Mouse (Mus musculus): ENCODE results near the gene Ddx54. TPM values are rescaled to one million over a fixed set of nuclear protein-coding genes. Genes with fewer than 3 reads are reported as not detected.

The Ddx54 gene
- polyA plus RNA-seq, 1 experiment from 2014 or later = 22.9 TPM

DNA sequence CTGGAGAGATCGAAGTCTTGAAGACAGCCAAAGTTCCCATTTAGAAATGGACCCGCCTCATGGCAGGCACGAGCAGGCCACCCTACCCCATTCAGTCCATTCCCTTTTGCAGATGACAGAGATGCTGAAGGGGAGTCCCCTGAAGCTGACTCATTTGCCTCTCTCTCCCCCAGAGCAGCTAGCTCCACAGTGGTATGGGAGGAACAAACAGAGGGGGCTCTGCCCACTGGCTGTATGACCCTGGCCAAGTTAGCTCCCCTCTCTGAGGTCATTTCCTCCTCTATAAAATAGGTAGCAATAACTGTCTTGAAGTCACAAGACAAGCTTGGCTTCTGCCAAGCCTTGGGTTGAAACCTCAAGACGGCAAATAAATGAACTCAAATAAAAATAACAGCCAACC lies 29.0 kb upstream of the Ddx54 start:
- peaks cover 85% of the 10 kb centered on the region for H3K4me1 ChIP-seq (replicated peaks)
- no peaks in the 10 kb centered on the region for H3K27me3 ChIP-seq
- 88% methylated on average over 4 of the region's 4 CpGs for WGBS (ENCODE audit: insufficient replicate concordance)
- DNase-seq (no peak), ATAC-seq (ENCODE audit: low read depth) (no peak)
- 0 out of 2 replicates have a peak overlapping the region, but pooled peaks have one; percentile 13 for H3K9ac ChIP-seq
- no peak overlapping the region for H3K4me2 ChIP-seq
- no peaks in the 10 kb centered on the region for H3K9me3 ChIP-seq (replicated peaks)
- H3K27ac ChIP-seq = peak overlapping the region; percentile 53
- no peak overlapping the region for H3K4me3 ChIP-seq (replicated peaks)
- peaks cover 65% of the 10 kb centered on the region for H3K36me3 ChIP-seq

DNA sequence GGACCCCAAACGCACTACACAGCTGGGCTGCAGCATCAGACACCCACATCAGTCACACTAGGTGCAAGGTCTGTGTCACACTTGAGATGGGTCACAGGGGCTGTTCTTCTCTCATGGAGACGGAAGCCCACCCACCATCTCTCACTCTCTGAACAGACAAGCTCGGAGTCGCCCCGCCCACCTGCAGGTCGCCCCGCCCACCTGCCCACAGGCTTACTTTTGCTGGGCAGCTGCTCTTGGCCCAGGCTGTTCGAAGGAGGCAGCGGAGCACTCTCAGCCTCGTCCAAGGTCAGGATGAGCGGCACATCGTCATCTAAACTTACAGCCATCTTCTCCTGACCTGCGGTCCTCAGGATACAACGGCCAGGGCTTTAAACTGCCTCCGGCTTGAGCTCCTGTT lies 27.6 kb upstream of the Ddx54 start:
- peaks cover 56% of the 10 kb centered on the region for H3K36me3 ChIP-seq
- no peaks in the 10 kb centered on the region for H3K27me3 ChIP-seq
- H3K27ac ChIP-seq = peak overlapping the region; percentile 66
- H3K4me1 ChIP-seq (replicated peaks) = peaks cover 82% of the 10 kb centered on the region
- peak overlapping the region; percentile 28 for H3K4me2 ChIP-seq
- no peak overlapping the region for H3K4me3 ChIP-seq (replicated peaks)
- H3K9ac ChIP-seq = no peak overlapping the region
- 64% methylated on average over 15 of the region's 15 CpGs for WGBS (ENCODE audit: insufficient replicate concordance)
- no peaks in the 10 kb centered on the region for H3K9me3 ChIP-seq (replicated peaks)
- no peak for ATAC-seq (ENCODE audit: low read depth)
- no peak for DNase-seq

DNA sequence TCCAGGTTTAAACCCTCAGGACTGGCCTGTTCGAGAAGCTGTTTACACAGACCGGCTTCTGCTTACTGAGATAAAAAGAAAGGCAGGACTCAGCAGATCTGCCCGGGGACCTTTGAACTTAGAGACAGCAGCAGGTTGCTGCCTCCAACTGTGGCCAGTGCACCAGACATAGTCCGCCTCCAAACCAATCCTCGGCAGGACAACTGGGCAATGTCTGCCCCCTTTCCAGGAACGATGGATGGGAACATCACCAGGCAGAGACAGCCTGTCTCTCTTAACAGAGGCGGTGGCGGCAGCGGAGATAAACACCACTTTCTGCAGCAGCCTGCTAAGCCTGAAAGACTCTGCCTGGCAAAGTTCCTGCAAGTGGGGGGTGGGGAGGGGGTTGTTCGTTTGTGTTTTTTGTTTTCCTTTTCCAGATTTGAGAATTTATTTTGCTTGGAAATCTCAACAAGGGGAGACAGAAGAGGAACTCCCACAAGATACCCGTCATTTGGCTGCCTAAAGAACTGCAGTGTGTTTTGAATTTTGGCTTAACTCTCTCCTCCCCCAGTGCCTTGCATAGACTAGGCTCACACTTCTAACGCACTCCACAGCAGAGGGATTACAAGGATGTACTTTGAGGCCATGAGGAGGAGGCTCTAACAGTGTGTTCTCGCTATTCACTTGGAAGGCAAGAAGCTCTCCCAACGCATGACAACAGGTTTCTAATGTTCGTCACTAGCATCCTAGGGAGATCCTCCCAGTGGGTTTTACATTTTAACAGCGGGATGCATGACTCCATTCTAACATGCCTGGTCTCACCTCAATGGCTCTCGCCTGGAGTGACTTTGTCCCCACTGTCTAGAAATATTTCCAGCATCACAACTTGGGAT lies 25.6 kb upstream of the Ddx54 start:
- ATAC-seq (ENCODE audit: low read depth) = peak; percentile 58
- H3K4me1 ChIP-seq (replicated peaks) = peaks cover 79% of the 10 kb centered on the region
- peak overlapping the region; percentile 98 for H3K9ac ChIP-seq
- H3K27ac ChIP-seq = peak overlapping the region; percentile 97
- no peaks in the 10 kb centered on the region for H3K27me3 ChIP-seq
- no peaks in the 10 kb centered on the region; the same call in none of the 2 replicates for H3K9me3 ChIP-seq (replicated peaks)
- H3K36me3 ChIP-seq = peaks cover 36% of the 10 kb centered on the region
- H3K4me3 ChIP-seq (replicated peaks) = peak overlapping the region; percentile 91
- H3K4me2 ChIP-seq = peak overlapping the region; percentile 83
- peak; percentile 69 for DNase-seq
- 6% methylated on average over 17 of the region's 17 CpGs for WGBS (ENCODE audit: insufficient replicate concordance)

DNA sequence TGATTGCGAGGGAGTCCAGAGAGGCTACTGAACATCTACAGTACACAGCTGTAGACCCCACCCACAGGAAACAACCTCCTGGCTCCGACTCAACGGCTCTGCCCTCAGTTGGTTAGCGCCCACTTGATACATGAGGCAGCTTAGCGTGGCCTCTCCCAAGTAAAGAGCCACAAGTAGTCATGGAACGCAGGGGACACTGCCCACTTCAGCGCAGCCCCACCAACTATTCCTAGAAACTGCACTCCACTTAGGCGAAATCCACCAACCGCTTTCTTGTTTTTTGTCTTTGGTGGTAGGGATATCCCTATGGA lies 25.0 kb upstream of the Ddx54 start:
- Histone ChIP-seq H3K4me2 (peak overlapping the region; percentile 83), H3K4me1 (replicated peaks) (peaks cover 74% of the 10 kb centered on the region), H3K36me3 (peaks cover 30% of the 10 kb centered on the region), H3K9ac (peak overlapping the region; percentile 98), H3K4me3 (replicated peaks) (peak overlapping the region; percentile 91), H3K9me3 (replicated peaks) (peaks cover 2% of the 10 kb centered on the region), H3K27me3 (no peaks in the 10 kb centered on the region), H3K27ac (peak overlapping the region; percentile 97)
- DNase-seq (peak; percentile 60), ATAC-seq (ENCODE audit: low read depth) (peak; percentile 68)
- 4% methylated on average over 9 of the region's 9 CpGs for WGBS (ENCODE audit: insufficient replicate concordance)

DNA sequence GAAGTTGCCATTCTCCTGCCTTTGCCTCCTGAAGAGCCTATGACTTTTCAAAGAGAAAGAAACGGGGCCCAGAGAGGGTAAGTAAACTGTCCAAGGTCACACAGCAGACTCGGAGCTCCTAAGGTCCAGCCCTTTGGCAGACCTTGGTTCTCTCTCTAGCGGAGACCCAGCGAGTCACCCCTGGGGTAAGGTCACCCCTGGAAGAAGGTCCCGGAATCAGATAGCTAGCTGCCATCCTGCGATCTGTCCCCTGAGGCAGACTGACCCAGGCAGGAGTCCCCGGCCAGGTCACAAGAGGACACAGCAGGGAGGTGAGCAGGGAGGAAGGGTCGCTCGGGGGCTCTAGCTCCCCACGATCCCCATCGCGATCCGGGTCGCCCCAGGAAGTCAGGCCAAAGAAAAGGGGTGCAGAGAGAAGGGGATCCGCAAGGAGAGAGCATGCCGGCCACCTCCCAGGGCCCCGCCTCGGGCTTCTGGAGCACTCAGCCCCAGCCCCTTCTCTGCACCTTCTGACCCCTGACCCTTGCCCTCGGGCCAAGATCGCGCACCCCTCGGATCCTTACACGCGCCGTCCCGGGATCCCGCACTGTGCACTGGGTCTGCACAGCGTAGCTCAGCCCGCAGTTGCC lies 24.5 kb upstream of the Ddx54 start:
- peaks cover 25% of the 10 kb centered on the region for H3K36me3 ChIP-seq
- H3K4me2 ChIP-seq = peak overlapping the region; percentile 83
- peak overlapping the region; percentile 97 for H3K27ac ChIP-seq
- DNase-seq (no peak), ATAC-seq (ENCODE audit: low read depth) (peak; percentile 46)
- peak overlapping the region; percentile 91 for H3K4me3 ChIP-seq (replicated peaks)
- peaks cover 72% of the 10 kb centered on the region for H3K4me1 ChIP-seq (replicated peaks)
- H3K9ac ChIP-seq = peak overlapping the region; percentile 98
- no peaks in the 10 kb centered on the region for H3K27me3 ChIP-seq
- peaks cover 3% of the 10 kb centered on the region for H3K9me3 ChIP-seq (replicated peaks)
- under 1% methylated on average over 29 of the region's 29 CpGs for WGBS (ENCODE audit: insufficient replicate concordance)

DNA sequence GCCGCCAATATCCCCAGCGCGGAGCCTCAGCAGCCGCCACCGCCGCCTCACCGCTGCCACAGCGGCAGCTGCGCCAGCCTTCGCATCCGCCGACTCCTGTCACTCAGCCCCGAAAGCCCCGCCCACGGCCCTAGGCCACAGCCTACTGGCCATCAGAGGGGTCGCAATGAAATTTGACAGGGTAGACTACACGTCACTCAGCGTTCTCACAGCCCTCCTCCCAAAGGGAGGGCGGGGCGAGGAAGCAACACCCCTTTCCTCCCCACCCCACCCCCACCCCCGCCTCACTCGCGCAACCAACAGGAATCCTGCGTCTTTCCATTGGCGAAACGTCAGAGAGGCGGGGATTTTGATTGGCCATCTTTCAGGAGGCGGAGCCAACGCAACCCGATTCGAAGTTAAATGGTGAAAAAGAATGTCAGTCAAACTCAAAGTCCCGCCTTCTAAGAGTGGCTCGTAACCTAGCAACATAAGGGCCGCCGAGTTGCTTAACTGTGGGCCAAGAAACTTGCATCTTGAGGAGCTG lies 23.9 kb upstream of the Ddx54 start, which contains the start of the genes Tpcn1 and Iqcd:
Tpcn1 (minus strand) TSS at position 105 of the 526 bp plus-strand sequence.
Iqcd (plus strand) TSS at position 448 of the 526 bp plus-strand sequence.
- H3K9me3 ChIP-seq (replicated peaks) = peaks cover 3% of the 10 kb centered on the region
- peak within 1 kb of the TSS; percentile 91 for H3K4me3 ChIP-seq (replicated peaks)
- ATAC-seq (ENCODE audit: low read depth) = peak; percentile 91
- peaks cover 19% of the 10 kb centered on the region for H3K36me3 ChIP-seq
- peak within 1 kb of the TSS; percentile 97 for H3K27ac ChIP-seq
- H3K9ac ChIP-seq = peak within 1 kb of the TSS; percentile 98
- peak; percentile 99 for DNase-seq
- peaks cover 71% of the 10 kb centered on the region for H3K4me1 ChIP-seq (replicated peaks)
- under 1% methylated on average over 35 of the region's 35 CpGs for WGBS (ENCODE audit: insufficient replicate concordance)
- peak within 1 kb of the TSS; percentile 83 for H3K4me2 ChIP-seq
- H3K27me3 ChIP-seq = no peaks in the 10 kb centered on the region

DNA sequence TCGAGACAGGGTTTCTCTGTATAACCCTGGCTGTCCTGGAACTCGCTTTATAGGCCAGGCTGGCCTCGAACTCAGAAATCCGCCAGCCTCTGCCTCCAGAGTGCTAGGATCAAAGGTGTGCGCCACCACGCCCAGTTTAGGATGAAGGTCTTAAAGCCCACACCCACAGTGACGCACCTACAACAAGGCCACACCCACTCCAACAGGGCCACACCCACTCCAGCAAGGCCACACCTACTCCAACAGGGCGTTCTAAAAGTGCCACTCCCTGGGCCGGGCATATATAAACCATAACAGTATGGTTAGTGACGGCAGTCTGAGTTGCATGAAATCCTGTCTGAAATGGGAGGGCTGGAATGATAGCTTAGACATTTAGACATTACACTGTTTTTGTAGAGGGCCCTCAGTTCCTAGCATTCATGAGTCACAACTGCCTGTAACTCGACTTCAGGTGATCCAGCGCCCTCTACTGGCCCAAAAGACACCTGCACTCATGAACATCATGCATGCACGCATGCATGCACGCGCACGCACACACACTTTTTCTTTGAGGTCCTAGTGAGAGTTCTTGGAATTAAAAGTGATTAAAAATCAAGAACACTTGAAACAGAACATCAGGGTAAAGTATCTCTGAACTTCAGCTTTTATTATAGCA lies 22.1 kb upstream of the Ddx54 start:
- Histone ChIP-seq H3K9ac (no peak overlapping the region), H3K36me3 (peaks cover under 1% of the 10 kb centered on the region; the same call in 1 of the 2 replicates), H3K9me3 (replicated peaks) (peaks cover 3% of the 10 kb centered on the region), H3K4me1 (replicated peaks) (peaks cover 53% of the 10 kb centered on the region), H3K4me2 (no peak overlapping the region), H3K27me3 (no peaks in the 10 kb centered on the region), H3K27ac (peak overlapping the region; percentile 35), H3K4me3 (replicated peaks) (no peak overlapping the region)
- DNase-seq (peak; percentile 60), ATAC-seq (ENCODE audit: low read depth) (no peak)
- 68% methylated on average over 16 of the region's 16 CpGs for WGBS (ENCODE audit: insufficient replicate concordance)

DNA sequence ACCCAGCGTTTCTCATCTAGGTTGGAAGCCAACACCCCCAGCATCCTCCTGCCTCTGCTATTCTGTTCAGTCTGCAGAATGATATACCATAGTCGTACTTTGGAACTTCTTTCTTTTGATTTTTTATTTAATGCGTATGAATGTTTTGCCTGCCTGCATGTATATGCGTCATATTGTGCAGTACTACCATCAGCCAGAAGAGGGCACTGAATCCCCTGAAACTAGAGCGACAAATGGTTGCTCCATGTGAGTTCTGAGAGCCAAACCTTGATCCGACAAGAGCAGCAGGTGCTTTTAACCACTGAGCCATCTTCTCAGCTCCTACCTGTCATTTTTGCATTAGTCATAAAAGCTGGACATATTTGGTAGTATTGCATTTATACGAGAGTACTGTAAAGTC lies 20.4 kb upstream of the Ddx54 start:
- Histone ChIP-seq H3K9me3 (replicated peaks) (peaks cover 3% of the 10 kb centered on the region), H3K9ac (no peak overlapping the region), H3K36me3 (no peaks in the 10 kb centered on the region), H3K27ac (no peak overlapping the region), H3K4me2 (no peak overlapping the region), H3K4me1 (replicated peaks) (peaks cover 39% of the 10 kb centered on the region), H3K4me3 (replicated peaks) (no peak overlapping the region), H3K27me3 (no peaks in the 10 kb centered on the region)
- 66% methylated on average over 7 of the region's 7 CpGs for WGBS (ENCODE audit: insufficient replicate concordance)
- DNase-seq (no peak), ATAC-seq (ENCODE audit: low read depth) (no peak)

DNA sequence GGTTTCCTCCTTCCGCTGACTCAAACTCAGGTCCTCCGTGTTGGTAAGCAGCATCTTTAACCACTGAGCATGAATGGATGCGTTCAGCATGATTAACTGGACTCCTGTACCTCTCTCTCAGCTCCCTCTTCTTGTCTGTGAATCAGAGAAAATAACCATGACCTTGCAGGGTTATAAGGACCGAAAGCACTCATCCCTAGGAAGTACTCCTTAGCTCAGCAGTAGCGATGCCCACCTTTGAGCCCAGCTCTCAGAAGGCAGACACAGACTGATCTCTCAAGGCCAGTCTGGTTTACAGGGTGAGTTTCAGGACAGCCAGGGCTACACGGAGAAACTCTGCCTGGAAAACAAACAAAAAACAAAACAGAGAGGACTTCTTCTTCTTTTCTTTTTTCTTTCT lies 18.1 kb upstream of the Ddx54 start:
- H3K27ac ChIP-seq = no peak overlapping the region
- WGBS (ENCODE audit: insufficient replicate concordance) = 74% methylated on average over 6 of the region's 6 CpGs
- H3K36me3 ChIP-seq = no peaks in the 10 kb centered on the region
- no peak for DNase-seq
- no peak overlapping the region for H3K4me2 ChIP-seq
- H3K4me1 ChIP-seq (replicated peaks) = peaks cover 41% of the 10 kb centered on the region
- no peak overlapping the region for H3K9ac ChIP-seq
- H3K4me3 ChIP-seq (replicated peaks) = no peak overlapping the region
- peaks cover 3% of the 10 kb centered on the region for H3K9me3 ChIP-seq (replicated peaks)
- no peak for ATAC-seq (ENCODE audit: low read depth)
- H3K27me3 ChIP-seq = no peaks in the 10 kb centered on the region

DNA sequence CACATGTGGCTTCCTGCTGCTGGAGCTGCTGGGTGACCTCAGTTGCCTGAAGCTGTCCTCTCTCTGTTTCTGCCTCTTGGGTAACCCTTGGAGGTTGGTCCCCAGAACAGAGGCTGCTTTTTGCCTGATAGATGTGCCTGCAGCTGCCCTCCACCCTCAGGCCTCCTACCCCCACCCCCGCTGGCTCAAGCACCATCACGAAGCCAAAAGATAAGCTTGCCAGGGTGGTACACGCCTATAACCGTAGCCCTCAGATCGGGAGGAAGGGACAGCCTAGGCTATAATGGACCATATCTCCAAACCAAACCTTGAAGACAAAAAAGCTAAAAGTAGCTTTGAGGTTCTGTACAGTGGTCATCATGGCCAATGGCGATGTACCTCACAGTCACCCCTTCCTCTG lies 12.9 kb upstream of the Ddx54 start:
- peak overlapping the region; percentile 63 for H3K9ac ChIP-seq
- 26% methylated on average over 6 of the region's 6 CpGs for WGBS (ENCODE audit: insufficient replicate concordance)
- peak overlapping the region; percentile 55 for H3K4me2 ChIP-seq
- H3K27me3 ChIP-seq = no peaks in the 10 kb centered on the region
- ATAC-seq (ENCODE audit: low read depth) = peak; percentile 98
- peaks cover 43% of the 10 kb centered on the region for H3K4me1 ChIP-seq (replicated peaks)
- no peaks in the 10 kb centered on the region for H3K36me3 ChIP-seq
- DNase-seq = peak; percentile 70
- no peaks in the 10 kb centered on the region for H3K9me3 ChIP-seq (replicated peaks)
- peak overlapping the region; percentile 92 for H3K27ac ChIP-seq
- H3K4me3 ChIP-seq (replicated peaks) = peak overlapping the region; percentile 9; the same call in 1 of the 2 replicates
